In genomic region chr13:51859798-51860197, GRCm38 (mm10) we compare ENCODE assay signal across 24 mouse cellular contexts. TPM values are rescaled to one million over a fixed set of nuclear protein-coding genes. Genes with fewer than 3 reads are reported as not detected.
DNase-seq lines count a peak whose midpoint lies in the region; ATAC-seq and TF ChIP-seq lines count a peak whose summit lies in the region.
"Had no signal": no experiment of that assay in that cellular context is flagged by ENCODE, and none has a peak within 500 bp of the region (broad histone marks: within the 10 kb centered on the region; RNA-seq: fewer than 3 reads in every experiment).

No protein-coding gene starts in this region.

- WGBS in embryonic facial prominence, embryonic 10.5 days, result 52% methylated on average over 3 of the region's 3 CpGs
- 21% methylated on average over 3 of the region's 3 CpGs for WGBS in intestine, postnatal 0 days
- WGBS in limb, embryonic 10.5 days, result 62% methylated on average over 3 of the region's 3 CpGs

- no peaks in the 10 kb centered on the region for H3K36me3 ChIP-seq in C2C12 (ENCODE audit: control insufficient read depth, insufficient read depth)
- no peaks in the 10 kb centered on the region for H3K36me3 ChIP-seq in embryonic facial prominence, embryonic 10.5 days (replicated peaks)
- H3K36me3 ChIP-seq in intestine, postnatal 0 days (ENCODE audit: control insufficient read depth, insufficient read depth), result no peaks in the 10 kb centered on the region
- no peaks in the 10 kb centered on the region for H3K36me3 ChIP-seq in limb, embryonic 10.5 days
- H3K36me3 ChIP-seq: embryonic facial prominence, embryonic 12.5 days; embryonic facial prominence, embryonic 15.5 days; heart, embryonic 10.5 days; heart, embryonic 13.5 days; hindbrain, embryonic 13.5 days had no signal

- no peaks in the 10 kb centered on the region for H3K79me3 ChIP-seq in C2C12 (ENCODE audit: low read depth)

- no peaks in the 10 kb centered on the region for H3K79me2 ChIP-seq in C2C12 (ENCODE audit: control insufficient read depth, insufficient read depth)

- no peak overlapping the region for H3ac ChIP-seq in C2C12 (ENCODE audit: control insufficient read depth, insufficient read length, low read depth)

- no peak overlapping the region for H3K9ac ChIP-seq in intestine, postnatal 0 days (ENCODE audit: low read depth, low read length)
- H3K9ac ChIP-seq: embryonic facial prominence, embryonic 12.5 days; embryonic facial prominence, embryonic 15.5 days; forebrain, postnatal 0 days; heart, embryonic 13.5 days; hindbrain, embryonic 13.5 days had no signal

- DNase-seq in embryonic facial prominence, embryonic 10.5 days (ENCODE audit: low spot score), result no peak
- DNase-seq in yolk sac, embryonic 10.5 days (ENCODE audit: low spot score), result peak; percentile 56
- DNase-seq in gastrocnemius, postnatal 36 days, result no peak
- no peak for DNase-seq in limb, embryonic 10.5 days (ENCODE audit: low spot score)
- DNase-seq: adrenal gland, postnatal 10 days; adrenal gland, postnatal 36 days; cerebellum, adult 18-20 months; cerebellum, adult 9-10 months; cerebellum, postnatal 14 days; forebrain, postnatal 0 days; gastrocnemius, postnatal 25 days; heart, adult 2 months; heart, postnatal 14 days; heart, postnatal 4 days had no signal

- no peaks in the 10 kb centered on the region for H3K9me3 ChIP-seq in embryonic facial prominence, embryonic 10.5 days
- H3K9me3 ChIP-seq in intestine, postnatal 0 days (ENCODE audit: control insufficient read depth), result no peaks in the 10 kb centered on the region
- H3K9me3 ChIP-seq in limb, embryonic 10.5 days (replicated peaks), result no peaks in the 10 kb centered on the region
- H3K9me3 ChIP-seq: embryonic facial prominence, embryonic 12.5 days; embryonic facial prominence, embryonic 15.5 days; heart, embryonic 10.5 days; heart, embryonic 13.5 days; hindbrain, embryonic 13.5 days had no signal

- intact Hi-C loops in gastrocnemius, postnatal 36 days (cut with DNase I), result no loop called here

- no peak overlapping the region for H3K4me3 ChIP-seq in C2C12 (ENCODE audit: insufficient read depth, poor library complexity, severe bottlenecking)
- H3K4me3 ChIP-seq in embryonic facial prominence, embryonic 10.5 days, result no peak overlapping the region
- no peak overlapping the region for H3K4me3 ChIP-seq in intestine, postnatal 0 days (ENCODE audit: low read depth, low read length)
- no peak overlapping the region for H3K4me3 ChIP-seq in limb, embryonic 10.5 days
- H3K4me3 ChIP-seq: embryonic facial prominence, embryonic 12.5 days; embryonic facial prominence, embryonic 15.5 days; heart, adult 2 months; heart, embryonic 10.5 days; heart, embryonic 13.5 days; hindbrain, embryonic 13.5 days had no signal

- H3K4me2 ChIP-seq in intestine, postnatal 0 days (replicated peaks; ENCODE audit: low read depth), result no peak overlapping the region
- H3K4me2 ChIP-seq: embryonic facial prominence, embryonic 12.5 days; embryonic facial prominence, embryonic 15.5 days; heart, embryonic 13.5 days; hindbrain, embryonic 13.5 days had no signal

- ATAC-seq in intestine, postnatal 0 days, result peak; percentile 40; the same call in 1 of the 2 replicates
- ATAC-seq: activated CD4-positive, CD25-positive, alpha-beta regulatory T cell, adult 4 months; forebrain, embryonic 14.5 days; forebrain, postnatal 0 days; hindbrain, embryonic 16.5 days had no signal

- no peak for TF ChIP-seq CTCF in C2C12 (IDR thresholded peaks at IDR 0.05; ENCODE audit: control insufficient read depth, insufficient read depth, insufficient read length)
- TF ChIP-seq CTCF in intestine, postnatal 0 days (IDR thresholded peaks at IDR 0.05; ENCODE audit: low read depth), result no peak

- 0 out of 2 replicates have a peak overlapping the region, but pooled peaks have one; percentile 32 for H3K27ac ChIP-seq in embryonic facial prominence, embryonic 10.5 days (replicated peaks)
- no peak overlapping the region; the same call in 1 of the 2 replicates for H3K27ac ChIP-seq in intestine, postnatal 0 days (ENCODE audit: low read depth, low read length)
- no peak overlapping the region for H3K27ac ChIP-seq in limb, embryonic 10.5 days
- H3K27ac ChIP-seq: embryonic facial prominence, embryonic 12.5 days; embryonic facial prominence, embryonic 15.5 days; heart, adult 2 months; heart, embryonic 13.5 days; hindbrain, embryonic 13.5 days had no signal

- H3K27me3 ChIP-seq in C2C12 (ENCODE audit: control insufficient read depth, insufficient read depth, insufficient read length), result no peaks in the 10 kb centered on the region
- peaks cover 11% of the 10 kb centered on the region for H3K27me3 ChIP-seq in embryonic facial prominence, embryonic 10.5 days (replicated peaks; ENCODE audit: low read depth, poor library complexity, severe bottlenecking)
- no peaks in the 10 kb centered on the region for H3K27me3 ChIP-seq in intestine, postnatal 0 days (replicated peaks; ENCODE audit: control insufficient read depth, insufficient read depth, low read length)
- peaks cover 2% of the 10 kb centered on the region for H3K27me3 ChIP-seq in limb, embryonic 10.5 days (ENCODE audit: low read depth, poor library complexity, severe bottlenecking)
- H3K27me3 ChIP-seq: embryonic facial prominence, embryonic 12.5 days; embryonic facial prominence, embryonic 15.5 days had no signal

- peaks cover 24% of the 10 kb centered on the region for H3K4me1 ChIP-seq in embryonic facial prominence, embryonic 10.5 days
- H3K4me1 ChIP-seq in intestine, postnatal 0 days (replicated peaks; ENCODE audit: control insufficient read depth, insufficient read depth, low read length), result no peaks in the 10 kb centered on the region
- peaks cover 13% of the 10 kb centered on the region for H3K4me1 ChIP-seq in limb, embryonic 10.5 days
- H3K4me1 ChIP-seq: embryonic facial prominence, embryonic 12.5 days; hindbrain, embryonic 13.5 days had no signal

TF ChIP-seq in C2C12, 6 proteins besides CTCF, POLR2A, EP300 and RAD21:
- TF ChIP-seq MAX (IDR thresholded peaks at IDR 0.05), result no peak
- TF ChIP-seq MYOG (IDR thresholded peaks at IDR 0.05; ENCODE audit: control insufficient read depth, extremely low read depth, insufficient read length), result no peak
- peak; percentile 25 for TF ChIP-seq MYOD1 (IDR thresholded peaks at IDR 0.05; ENCODE audit: control insufficient read depth, insufficient read length, low read depth)
- no peak for TF ChIP-seq CEBPB (IDR thresholded peaks at IDR 0.05; ENCODE audit: low read depth)

RNA-seq across cellular contexts. Expression of gene Gadd45g, which starts 13.3 kb away (rescaled TPM):
- 180 TPM for polyA plus RNA-seq in C2C12 (2012; fragmentation: generic; extraction: Trizol)
- 61.5 and 75.2 TPM in 2 replicates for polyA plus RNA-seq in embryonic facial prominence, embryonic 10.5 days (2016; fragmentation: Nextera tagmentation; extraction: Ambion mirVana)
- polyA plus RNA-seq in intestine, postnatal 0 days (2015; fragmentation: Nextera tagmentation; extraction: Ambion mirVana), result 28.7 and 32.7 TPM in 2 replicates
- 10 to 100 TPM in 1 of 2 experiments, 1 to 10 TPM in 1; 8.0 to 58.7 TPM for total RNA-seq in gastrocnemius, postnatal 36 days (2021)
- 14.3 and 18.6 TPM in 2 replicates for polyA plus RNA-seq in limb, embryonic 10.5 days (2016; fragmentation: Nextera tagmentation; extraction: Ambion mirVana)
